Mouse (Mus musculus) kidney, adult 2 months (tissue): ENCODE measurements around the gene AK157302. TPM values are rescaled to one million over a fixed set of nuclear protein-coding genes. Genes with fewer than 3 reads are reported as not detected.

Experiments
- DNase-seq: peaks from one replicate; pipeline ENCODE4 v3.0.0; 2021
- H3K27ac ChIP-seq: fragments of 200-500 bp; 2 replicates; pipeline ENCODE4 v1.5.1; 2012; ENCODE audit warnings: low read depth, low read length, control low read depth, inconsistent platforms; ENCODE audit not compliant: insufficient read depth
- H3K27me3 ChIP-seq: fragments of 200-500 bp; replicated peaks from 2 replicates; pipeline ENCODE4 v1.6.1; 2012; ENCODE audit warnings: mild to moderate bottlenecking, moderate library complexity, low read length, inconsistent platforms; ENCODE audit not compliant: control insufficient read depth, insufficient read depth
- H3K36me3 ChIP-seq: fragments of 200-500 bp; 2 replicates; pipeline ENCODE4 v1.6.1; 2012; ENCODE audit warnings: mild to moderate bottlenecking, moderate library complexity, low read length, inconsistent platforms; ENCODE audit not compliant: control insufficient read depth, insufficient read depth
- H3K4me1 ChIP-seq: fragments of 200-500 bp; 2 replicates; pipeline ENCODE4 v1.6.1; 2011; ENCODE audit warnings: low read length; ENCODE audit not compliant: control insufficient read depth, insufficient read depth
- H3K4me3 ChIP-seq: fragments of 200-500 bp; 2 replicates; pipeline ENCODE4 v1.5.1; 2011; ENCODE audit warnings: mild to moderate bottlenecking, low read depth, low read length, control low read depth; ENCODE audit not compliant: insufficient read depth
- CTCF ChIP-seq: fragments of 200-500 bp; conservative IDR thresholded peaks from 2 replicates; pipeline ENCODE4 v1.5.1; 2011; ENCODE audit warnings: low read depth, mild to moderate bottlenecking, control low read depth, low read length, moderate library complexity, mixed read lengths; ENCODE audit not compliant: insufficient read depth, insufficient read length
- POLR2A ChIP-seq: fragments of 200-500 bp; IDR thresholded peaks from one replicate; pipeline ENCODE4 v1.6.1; 2011; ENCODE audit warnings: low read depth, low read length, control low read depth
- WGBS: fragments of 180-500 bp; shearing (Covaris S2); methylation state at CpG from one replicate; pipeline ENCODE4 v1.1.7; 2018; 5-methylcytosine and 5-hydroxymethylcytosine counted together
- polyA plus RNA-seq: library from polyadenylated mRNA; depleted of rRNA; stranded (reverse); fragments of >200 nt; gene quantifications from 2 replicates; pipeline ENCODE4 v1.2.3, GENCODE M21; 2012; rRNA removed

The AK157302 gene
- polyA plus RNA-seq, 1 experiment, result 0.34 TPM

- H3K27me3 ChIP-seq, result no peaks in the 10 kb centered on the region
- no peaks in the 10 kb centered on the region for H3K36me3 ChIP-seq
- 91% methylated on average over 5 of the region's 5 CpGs for WGBS
- DNase-seq, result no peak
- TF ChIP-seq POLR2A (no peak), CTCF (no peak)
- H3K4me1 ChIP-seq, result no peaks in the 10 kb centered on the region
- no peak overlapping the region for H3K27ac ChIP-seq
- H3K4me3 ChIP-seq, result no peak overlapping the region
Measured at GRCm38 (mm10) chr13:21502296-21502695, 7.3 kb downstream of the AK157302 start.

DNA sequence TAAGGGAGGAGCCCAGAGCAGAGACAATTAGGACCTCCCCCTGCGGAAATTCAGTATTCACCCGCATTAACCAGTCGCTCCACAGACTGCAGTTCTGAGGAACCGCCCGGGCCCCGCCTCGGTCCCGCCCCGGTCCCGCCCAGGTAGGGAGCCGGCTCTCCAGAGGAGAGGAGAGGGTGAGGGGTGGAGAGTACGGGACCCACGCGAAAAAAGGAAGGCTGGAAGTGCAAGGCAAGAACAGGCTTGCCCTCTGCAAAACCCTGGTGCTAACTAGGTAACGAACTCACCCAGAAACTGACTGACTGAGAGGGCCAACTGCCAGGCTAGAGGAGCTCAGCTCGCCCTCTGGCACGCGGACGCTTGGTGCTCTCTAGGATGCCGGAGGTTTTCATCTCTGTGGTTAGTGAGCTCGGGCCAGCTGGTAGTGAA lies 11.2 kb downstream of the AK157302 start:
- peak; percentile 92 for DNase-seq
- Histone ChIP-seq H3K4me1 (no peaks in the 10 kb centered on the region), H3K36me3 (no peaks in the 10 kb centered on the region), H3K4me3 (peak overlapping the region; percentile 77), H3K27ac (peak overlapping the region; percentile 84), H3K27me3 (no peaks in the 10 kb centered on the region; the same call in 1 of the 2 replicates)
- 1% methylated on average over 21 of the region's 21 CpGs for WGBS
- TF ChIP-seq POLR2A (no peak), CTCF (no peak)

DNA sequence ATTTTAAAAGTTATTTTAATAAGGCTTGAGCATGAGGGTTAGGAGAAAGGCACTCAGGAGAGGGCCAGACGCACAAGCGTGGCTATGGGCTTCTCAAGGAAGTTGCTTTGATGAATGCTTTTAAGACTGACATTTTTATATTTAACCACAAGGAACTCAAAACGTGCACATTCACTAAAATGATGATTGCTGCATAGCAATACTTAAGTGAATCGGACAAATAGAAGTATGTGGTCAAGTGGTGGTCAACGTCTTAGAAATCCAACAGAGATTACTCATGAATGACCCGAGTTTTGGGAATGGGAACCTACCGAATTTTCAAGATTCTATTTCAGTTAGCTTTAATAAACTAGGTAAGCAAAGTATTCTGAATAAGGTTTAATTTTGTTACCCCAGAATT lies 35.1 kb downstream of the AK157302 start:
- no peaks in the 10 kb centered on the region for H3K27me3 ChIP-seq
- H3K4me3 ChIP-seq, result no peak overlapping the region
- no peaks in the 10 kb centered on the region; the same call in 1 of the 2 replicates for H3K4me1 ChIP-seq
- TF ChIP-seq POLR2A (no peak), CTCF (no peak)
- DNase-seq, result no peak
- 41% methylated on average over 7 of the region's 7 CpGs for WGBS
- peaks cover 3% of the 10 kb centered on the region for H3K36me3 ChIP-seq
- H3K27ac ChIP-seq, result no peak overlapping the region

DNA sequence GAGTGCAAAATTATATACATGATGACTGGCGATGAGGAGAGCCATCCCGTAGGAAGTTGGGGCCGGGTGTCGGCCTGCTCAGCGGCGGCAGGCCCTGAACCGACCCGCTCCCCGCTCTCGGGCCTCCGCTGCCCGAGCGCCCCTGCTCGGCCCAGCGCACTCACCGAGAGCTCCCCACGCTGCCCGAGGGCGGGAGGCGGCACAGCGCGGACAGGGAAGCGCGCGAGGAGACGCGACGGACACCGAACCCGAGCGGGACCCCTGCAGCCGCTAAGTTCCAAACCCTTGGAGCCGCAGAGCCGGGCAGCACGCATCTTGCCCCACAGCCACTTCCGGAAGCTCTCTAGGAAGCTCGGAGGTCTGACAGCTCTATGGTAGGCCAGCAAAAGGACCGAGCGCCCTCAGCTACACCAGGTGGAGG lies 35.8 kb downstream of the AK157302 start, which contains the start of gene Zkscan8:
Gene Zkscan8, minus strand, starts transcription at position 340 of the 421 bp plus-strand sequence.
- no peak for TF ChIP-seq POLR2A
- TF ChIP-seq CTCF, result no peak
- Histone ChIP-seq H3K4me1 (no peaks in the 10 kb centered on the region; the same call in 1 of the 2 replicates), H3K4me3 (peak within 1 kb of the TSS; percentile 83), H3K27me3 (no peaks in the 10 kb centered on the region), H3K36me3 (peaks cover 2% of the 10 kb centered on the region), H3K27ac (peak within 1 kb of the TSS; percentile 30; the same call in 1 of the 2 replicates)
- WGBS, result under 1% methylated on average over 39 of the region's 39 CpGs
- DNase-seq, result peak; percentile 94

- Histone ChIP-seq H3K4me3 (no peak within 1 kb of the TSS), H3K4me1 (no peaks in the 10 kb centered on the region), H3K36me3 (no peaks in the 10 kb centered on the region), H3K27me3 (no peaks in the 10 kb centered on the region), H3K27ac (no peak within 1 kb of the TSS)
- 78% methylated on average over 1 of the region's 1 CpGs for WGBS
- no peak for DNase-seq
- no peak for TF ChIP-seq POLR2A
Measured at GRCm38 (mm10) chr13:21542708-21543107, 47.7 kb downstream of the AK157302 start, which contains the start of gene Olfr1366. TSS of gene Olfr1366 (minus strand) at chr13:21542808.

Other genes with a start within 250 kb of the AK157302 start
- gene Gpx5, start 202.5 kb upstream of the AK157302 start, polyA plus RNA-seq, result not detected in 2 replicates
- 24.6 and 28.9 TPM in 2 replicates for gene Gpx6, start 183.1 kb upstream of the AK157302 start, polyA plus RNA-seq
- gene Olfr1367, start 148.3 kb upstream of the AK157302 start, polyA plus RNA-seq, result not detected in 2 replicates
- 1.6 TPM in 2 replicates for gene Zscan12, start 132.4 kb upstream of the AK157302 start, polyA plus RNA-seq
- gene Zkscan3, start 92.5 kb upstream of the AK157302 start, polyA plus RNA-seq, result 18.4 and 20.6 TPM in 2 replicates
- 1.1 and 1.2 TPM in 2 replicates for gene Pgbd1, start 54.2 kb upstream of the AK157302 start, polyA plus RNA-seq
- 13.7 and 14.7 TPM in 2 replicates for gene Zscan26, start 41.5 kb upstream of the AK157302 start, polyA plus RNA-seq
- 0.13 and 0.23 TPM in 2 replicates for gene Nkapl, start 26.7 kb upstream of the AK157302 start, polyA plus RNA-seq
- gene Zkscan4, start 16.3 kb upstream of the AK157302 start, polyA plus RNA-seq, result 0.54 and 0.56 TPM in 2 replicates
- gene Gm10065, start 15.8 kb upstream of the AK157302 start, polyA plus RNA-seq, result not detected in 2 replicates
- gene Gm11273, start 6.2 kb downstream of the AK157302 start, polyA plus RNA-seq, result 54.6 and 55.1 TPM in 2 replicates
- 3.0 and 4.2 TPM in 2 replicates for gene Zkscan8, start 35.9 kb downstream of the AK157302 start, polyA plus RNA-seq
- not detected in 2 replicates for gene Olfr1366, start 47.6 kb downstream of the AK157302 start, polyA plus RNA-seq
- not detected in 2 replicates for gene Olfr1535, start 64.7 kb downstream of the AK157302 start, polyA plus RNA-seq
- not detected in 2 replicates for gene Olfr1364, start 86.5 kb downstream of the AK157302 start, polyA plus RNA-seq
- gene Olfr1362, start 118.8 kb downstream of the AK157302 start, polyA plus RNA-seq, result not detected in 2 replicates
- gene Olfr11, start 147.3 kb downstream of the AK157302 start, polyA plus RNA-seq, result not detected in 2 replicates
- not detected in 2 replicates for gene Olfr1361, start 168.2 kb downstream of the AK157302 start, polyA plus RNA-seq
- gene Olfr1360, start 182.2 kb downstream of the AK157302 start, polyA plus RNA-seq, result not detected in 2 replicates
- gene Olfr1359, start 202.9 kb downstream of the AK157302 start, polyA plus RNA-seq, result not detected in 2 replicates
- 1.0 TPM in 1 of 2 replicates, not detected in the other for gene Hist1h2bl, start 220.9 kb downstream of the AK157302 start, polyA plus RNA-seq
- gene Hist1h2ai, start 221.2 kb downstream of the AK157302 start, polyA plus RNA-seq, result 0.49 and 1.2 TPM in 2 replicates
- gene Hist1h3h, start 222.4 kb downstream of the AK157302 start, polyA plus RNA-seq, result 1.1 and 2.2 TPM in 2 replicates
- gene Hist1h2bm, start 226.8 kb downstream of the AK157302 start, polyA plus RNA-seq, result 0.24 and 0.38 TPM in 2 replicates
- gene Hist1h4j, start 239.8 kb downstream of the AK157302 start, polyA plus RNA-seq, result 0.75 and 1.1 TPM in 2 replicates